Mouse (Mus musculus): ENCODE data around the gene Setd5.

The Setd5 gene

GRCm38 (mm10) chr6:113054552-113055107 lies 22.5 kb upstream of the Setd5 start:
- no peak for DNase-seq (ENCODE audit: low read depth, low spot score)

GRCm38 (mm10) chr6:113060892-113061563 lies 16.1 kb upstream of the Setd5 start:
- DNase-seq (ENCODE audit: low read depth, low spot score), result no peak

- no peak for DNase-seq (ENCODE audit: low read depth, low spot score)
These were observed 14.9 kb upstream of the Setd5 start for GRCm38 (mm10) chr6:113062253-113062652.

GRCm38 (mm10) chr6:113063363-113063762 lies 13.8 kb upstream of the Setd5 start:
- DNase-seq (ENCODE audit: low read depth, low spot score), result no peak

- DNase-seq (ENCODE audit: low read depth, low spot score), result no peak
These were observed 12.0 kb upstream of the Setd5 start for GRCm38 (mm10) chr6:113065186-113065585.

GRCm38 (mm10) chr6:113069154-113069553 lies 8.0 kb upstream of the Setd5 start:
- no peak for DNase-seq (ENCODE audit: low read depth, low spot score)

- peak; percentile 18 for DNase-seq (ENCODE audit: low read depth, low spot score)
These were observed 1.9 kb upstream of the Setd5 start for GRCm38 (mm10) chr6:113075261-113075660.

GRCm38 (mm10) chr6:113076012-113076685 lies 1.0 kb upstream of the Setd5 start:
- peak; percentile 86 for DNase-seq (ENCODE audit: low read depth, low spot score)

- no peak for DNase-seq (ENCODE audit: low read depth, low spot score)
These were observed 435 bp downstream of the Setd5 start for GRCm38 (mm10) chr6:113077569-113078030.

- DNase-seq (ENCODE audit: low read depth, low spot score), result peak; percentile 50
These were observed 1.0 kb downstream of the Setd5 start for GRCm38 (mm10) chr6:113078031-113078721.

GRCm38 (mm10) chr6:113079492-113079891 lies 2.3 kb downstream of the Setd5 start:
- DNase-seq (ENCODE audit: low read depth, low spot score), result peak; percentile 69

GRCm38 (mm10) chr6:113082229-113082628 lies 5.1 kb downstream of the Setd5 start:
- DNase-seq (ENCODE audit: low read depth, low spot score), result peak; percentile 51

GRCm38 (mm10) chr6:113084590-113084989 lies 7.4 kb downstream of the Setd5 start:
- DNase-seq (ENCODE audit: low read depth, low spot score), result peak; percentile 47

GRCm38 (mm10) chr6:113093206-113093605 lies 16.0 kb downstream of the Setd5 start:
- DNase-seq (ENCODE audit: low read depth, low spot score), result peak; percentile 81

- DNase-seq (ENCODE audit: low read depth, low spot score), result no peak
These were observed 18.4 kb downstream of the Setd5 start for GRCm38 (mm10) chr6:113095547-113095946.

- no peak for DNase-seq (ENCODE audit: low read depth, low spot score)
These were observed 20.5 kb downstream of the Setd5 start for GRCm38 (mm10) chr6:113097662-113098061.

- DNase-seq (ENCODE audit: low read depth, low spot score), result peak; percentile 99
These were observed 22.6 kb downstream of the Setd5 start for GRCm38 (mm10) chr6:113099640-113100289.

- no peak for DNase-seq (ENCODE audit: low read depth, low spot score)
These were observed 25.4 kb downstream of the Setd5 start for GRCm38 (mm10) chr6:113102541-113102940.

- DNase-seq (ENCODE audit: low read depth, low spot score), result peak; percentile 67
These were observed 26.6 kb downstream of the Setd5 start for GRCm38 (mm10) chr6:113103765-113104164.

GRCm38 (mm10) chr6:113109378-113109777 lies 32.2 kb downstream of the Setd5 start:
- no peak for DNase-seq (ENCODE audit: low read depth, low spot score)

GRCm38 (mm10) chr6:113109956-113110355 lies 32.8 kb downstream of the Setd5 start:
- no peak for DNase-seq (ENCODE audit: low read depth, low spot score)

- DNase-seq (ENCODE audit: low read depth, low spot score), result no peak
These were observed 43.6 kb downstream of the Setd5 start for GRCm38 (mm10) chr6:113120806-113121205.

All from brain, adult 2 months (tissue).